Mouse (Mus musculus): ENCODE results near the gene Epc2. TPM values are rescaled to one million over a fixed set of nuclear protein-coding genes. Genes with fewer than 3 reads are reported as not detected.

Epc2 gene
- total and polyA plus RNA-seq, 2 experiments from 2014 or later = 9.2 to 80.4 TPM

- H3K27me3 ChIP-seq (ENCODE audit: insufficient read depth, low read length) = no peaks in the 10 kb centered on the region
- DNase-seq (no peak), ATAC-seq (no peak)
- H3K36me3 ChIP-seq (ENCODE audit: insufficient read depth) = peaks cover 9% of the 10 kb centered on the region; the same call in 1 of the 2 replicates
- no peaks in the 10 kb centered on the region for H3K9me3 ChIP-seq (ENCODE audit: low read length)
- no peaks in the 10 kb centered on the region for H3K4me1 ChIP-seq (ENCODE audit: insufficient read depth)
- no peak overlapping the region for H3K9ac ChIP-seq
- no peak overlapping the region for H3K4me2 ChIP-seq (ENCODE audit: low read depth)
- TF ChIP-seq CTCF (IDR thresholded peaks at IDR 0.05; ENCODE audit: low read depth) = no peak
- H3K4me3 ChIP-seq (ENCODE audit: low read depth, low read length) = no peak overlapping the region
- no peak overlapping the region for H3K27ac ChIP-seq (ENCODE audit: low read depth, low read length)
- 47% methylated on average over 2 of the region's 2 CpGs for WGBS
Measured at GRCm38 (mm10) chr2:49538056-49538455, 86.8 kb downstream of the Epc2 start.

GRCm38 (mm10) chr2:49539745-49540144, 88.5 kb downstream of the Epc2 start:
- DNase-seq = no peak
- ATAC-seq = no peak
- WGBS = 89% methylated on average over 2 of the region's 2 CpGs

GRCm38 (mm10) chr2:49547813-49548212, 96.5 kb downstream of the Epc2 start:
- DNase-seq = no peak
- Histone ChIP-seq H3K27me3 (ENCODE audit: insufficient read depth, low read length) (no peaks in the 10 kb centered on the region), H3K4me1 (ENCODE audit: insufficient read depth) (no peaks in the 10 kb centered on the region), H3K9me3 (ENCODE audit: low read length) (no peaks in the 10 kb centered on the region), H3K9ac (no peak overlapping the region), H3K36me3 (ENCODE audit: insufficient read depth) (peaks cover 29% of the 10 kb centered on the region), H3K4me3 (ENCODE audit: low read depth, low read length) (no peak overlapping the region), H3K27ac (ENCODE audit: low read depth, low read length) (no peak overlapping the region), H3K4me2 (ENCODE audit: low read depth) (no peak overlapping the region)
- no peak for ATAC-seq
- no peak for TF ChIP-seq CTCF (IDR thresholded peaks at IDR 0.05; ENCODE audit: low read depth)
- 81% methylated on average over 5 of the region's 5 CpGs for WGBS

More at GRCm38 (mm10) chr2:49539745-49540144, 88.5 kb downstream of the Epc2 start:
- no peaks in the 10 kb centered on the region for H3K27me3 ChIP-seq (ENCODE audit: insufficient read depth, low read length)
- H3K4me2 ChIP-seq (ENCODE audit: low read depth) = no peak overlapping the region
- H3K27ac ChIP-seq (ENCODE audit: low read depth, low read length) = no peak overlapping the region
- no peaks in the 10 kb centered on the region for H3K4me1 ChIP-seq (ENCODE audit: insufficient read depth)
- TF ChIP-seq CTCF (IDR thresholded peaks at IDR 0.05; ENCODE audit: low read depth) = no peak
- H3K4me3 ChIP-seq (ENCODE audit: low read depth, low read length) = no peak overlapping the region
- H3K36me3 ChIP-seq (ENCODE audit: insufficient read depth) = peaks cover 9% of the 10 kb centered on the region; the same call in 1 of the 2 replicates
- H3K9me3 ChIP-seq (ENCODE audit: low read length) = no peaks in the 10 kb centered on the region
- no peak overlapping the region for H3K9ac ChIP-seq

- Histone ChIP-seq H3K27ac (ENCODE audit: low read depth, low read length) (no peak overlapping the region), H3K4me2 (ENCODE audit: low read depth) (no peak overlapping the region), H3K9ac (no peak overlapping the region), H3K4me1 (ENCODE audit: insufficient read depth) (no peaks in the 10 kb centered on the region), H3K9me3 (ENCODE audit: low read length) (no peaks in the 10 kb centered on the region), H3K36me3 (ENCODE audit: insufficient read depth) (peaks cover 29% of the 10 kb centered on the region), H3K4me3 (ENCODE audit: low read depth, low read length) (no peak overlapping the region), H3K27me3 (ENCODE audit: insufficient read depth, low read length) (no peaks in the 10 kb centered on the region)
- TF ChIP-seq CTCF (IDR thresholded peaks at IDR 0.05; ENCODE audit: low read depth) = no peak
- ATAC-seq (no peak), DNase-seq (no peak)
- 83% methylated on average over 5 of the region's 5 CpGs for WGBS
Measured at GRCm38 (mm10) chr2:49548492-49548891, 97.2 kb downstream of the Epc2 start.

GRCm38 (mm10) chr2:49553096-49553495, 101.8 kb downstream of the Epc2 start:
- DNase-seq (no peak), ATAC-seq (no peak)
- Histone ChIP-seq H3K4me1 (ENCODE audit: insufficient read depth) (no peaks in the 10 kb centered on the region), H3K27ac (ENCODE audit: low read depth, low read length) (no peak overlapping the region), H3K4me3 (ENCODE audit: low read depth, low read length) (no peak overlapping the region), H3K27me3 (ENCODE audit: insufficient read depth, low read length) (no peaks in the 10 kb centered on the region), H3K9ac (no peak overlapping the region), H3K4me2 (ENCODE audit: low read depth) (no peak overlapping the region), H3K9me3 (ENCODE audit: low read length) (no peaks in the 10 kb centered on the region), H3K36me3 (ENCODE audit: insufficient read depth) (peaks cover 12% of the 10 kb centered on the region; the same call in 1 of the 2 replicates)
- 85% methylated on average over 2 of the region's 2 CpGs for WGBS
- TF ChIP-seq CTCF (IDR thresholded peaks at IDR 0.05; ENCODE audit: low read depth) = no peak

GRCm38 (mm10) chr2:49557339-49557738, 106.1 kb downstream of the Epc2 start:
- TF ChIP-seq CTCF (IDR thresholded peaks at IDR 0.05; ENCODE audit: low read depth) = no peak
- ATAC-seq = no peak
- 93% methylated on average over 4 of the region's 4 CpGs for WGBS

GRCm38 (mm10) chr2:49558361-49558760, 107.1 kb downstream of the Epc2 start:
- Histone ChIP-seq H3K4me1 (ENCODE audit: insufficient read depth) (no peaks in the 10 kb centered on the region), H3K27ac (ENCODE audit: low read depth, low read length) (no peak overlapping the region), H3K27me3 (ENCODE audit: insufficient read depth, low read length) (no peaks in the 10 kb centered on the region), H3K36me3 (ENCODE audit: insufficient read depth) (no peaks in the 10 kb centered on the region), H3K9ac (no peak overlapping the region), H3K4me2 (ENCODE audit: low read depth) (no peak overlapping the region), H3K9me3 (ENCODE audit: low read length) (no peaks in the 10 kb centered on the region), H3K4me3 (ENCODE audit: low read depth, low read length) (no peak overlapping the region)
- TF ChIP-seq CTCF (IDR thresholded peaks at IDR 0.05; ENCODE audit: low read depth) = no peak
- 96% methylated on average over 3 of the region's 3 CpGs for WGBS
- ATAC-seq = no peak
- no peak for DNase-seq

More at GRCm38 (mm10) chr2:49557339-49557738, 106.1 kb downstream of the Epc2 start:
- H3K4me3 ChIP-seq (ENCODE audit: low read depth, low read length) = no peak overlapping the region
- H3K27me3 ChIP-seq (ENCODE audit: insufficient read depth, low read length) = no peaks in the 10 kb centered on the region
- no peak overlapping the region for H3K27ac ChIP-seq (ENCODE audit: low read depth, low read length)
- H3K9me3 ChIP-seq (ENCODE audit: low read length) = no peaks in the 10 kb centered on the region
- no peaks in the 10 kb centered on the region for H3K4me1 ChIP-seq (ENCODE audit: insufficient read depth)
- H3K4me2 ChIP-seq (ENCODE audit: low read depth) = no peak overlapping the region
- H3K36me3 ChIP-seq (ENCODE audit: insufficient read depth) = no peaks in the 10 kb centered on the region
- H3K9ac ChIP-seq = no peak overlapping the region
- DNase-seq = no peak
